Comparison of ENCODE assay signal across 7 mouse cellular contexts in genomic region chr15:62127602-62128158, GRCm38 (mm10).
A peak's percentile ranks its signal among the peaks of the same experiment; 100 is the strongest.
DNase-seq lines count a peak whose midpoint lies in the region; TF ChIP-seq lines count a peak whose summit lies in the region.

No protein-coding gene starts in this region.

- H3K4me1 ChIP-seq in CH12.LX (ENCODE audit: control insufficient read depth in 1 of 2, insufficient read depth in 2 of 2) = peaks cover 30 to 95% of the 10 kb centered on the region in 2 experiments

- H3K9me3 ChIP-seq in CH12.LX (replicated peaks; ENCODE audit: low read length) = no peaks in the 10 kb centered on the region

- no peak for TF ChIP-seq RAD21 in CH12.LX (IDR thresholded peaks at IDR 0.05; ENCODE audit: low read depth, low read length)

- H3K4me2 ChIP-seq in CH12.LX (ENCODE audit: insufficient read depth, low read depth, poor library complexity, severe bottlenecking) = no peak overlapping the region

- H3K9ac ChIP-seq in CH12.LX (ENCODE audit: insufficient read depth, low read depth) = no peak overlapping the region

- no peak for TF ChIP-seq POLR2A in CH12.LX (IDR thresholded peaks at IDR 0.05; ENCODE audit: low read depth, low read length)

- DNase-seq in CH12.LX (ENCODE audit: extremely low read depth) = no peak
- DNase-seq in Muller cell, postnatal 12 days (ENCODE audit: inconsistent ontology term) = peak; percentile 45
- DNase-seq in gastrocnemius, adult 8-10 months (ENCODE audit: low spot score in 2 of 2) = peak; percentile 20 to 51
- peak; percentile 35 for DNase-seq in liver
- DNase-seq in thymus, postnatal 0 days (ENCODE audit: low spot score) = no peak
- DNase-seq in testis, postnatal 10 days (ENCODE audit: low spot score) = no peak
- no peak for DNase-seq in urinary bladder, postnatal 10 days (ENCODE audit: low spot score)

- no peaks in the 10 kb centered on the region for H3K27me3 ChIP-seq in CH12.LX (replicated peaks)

- no peak overlapping the region for H3K4me3 ChIP-seq in CH12.LX (replicated peaks in 1 of 3; ENCODE audit: low read depth in 2 of 3, low read length in 2 of 3, poor library complexity in 1 of 3)

- peaks cover 58 to 97% of the 10 kb centered on the region in 2 experiments for H3K36me3 ChIP-seq in CH12.LX (replicated peaks in 1 of 2; ENCODE audit: control insufficient read depth in 1 of 2, insufficient read depth in 1 of 2, low read length in 1 of 2)

- in situ Hi-C loops in CH12.LX (cut with MboI; ENCODE audit: low pct_ligation_motif_present, low pct_unique_long_range_greater_than_20kb, low sequenced_read_pairs) = no loop called here

- TF ChIP-seq CTCF in CH12.LX (conservative IDR thresholded peaks at IDR 0.05 in 1 of 2, IDR thresholded peaks at IDR 0.05 in 1 of 2; ENCODE audit: low read depth in 2 of 2, low read length in 2 of 2) = no peak

- dilution Hi-C loops in CH12.LX (cut with MboI; ENCODE audit: extremely low pct_ligation_motif_present, extremely low pct_unique_long_range_greater_than_20kb, low sequenced_read_pairs) = no loop called here

- peaks cover 97% of the 10 kb centered on the region for H3K79me2 ChIP-seq in CH12.LX (replicated peaks; ENCODE audit: control insufficient read depth, extremely low read depth, insufficient read depth, poor library complexity, severe bottlenecking)

- peak overlapping the region; percentile 24; the same call in 1 of the 2 replicates for H3K27ac ChIP-seq in CH12.LX (ENCODE audit: insufficient read depth, low read depth)

- TF ChIP-seq EP300 in CH12.LX (IDR thresholded peaks at IDR 0.05; ENCODE audit: low read length) = no peak

TF ChIP-seq in CH12.LX, 34 proteins besides CTCF, POLR2A, EP300 and RAD21:
- TF ChIP-seq KAT2A (IDR thresholded peaks at IDR 0.05; ENCODE audit: insufficient replicate concordance, low read length) = no peak
- TF ChIP-seq MAFK (IDR thresholded peaks at IDR 0.05; ENCODE audit: insufficient replicate concordance, low read length) = no peak
- TF ChIP-seq MEF2A (IDR thresholded peaks at IDR 0.05; ENCODE audit: borderline replicate concordance, low read depth, low read length) = no peak
- TF ChIP-seq E2F4 (IDR thresholded peaks at IDR 0.05; ENCODE audit: insufficient replicate concordance, low read depth, low read length) = no peak
- TF ChIP-seq MAZ (IDR thresholded peaks at IDR 0.05; ENCODE audit: low read depth, low read length) = no peak
- TF ChIP-seq ZMIZ1 (IDR thresholded peaks at IDR 0.05; ENCODE audit: low read depth, low read length) = no peak

Comparison
In these comparisons a context has a peak if more than half of its experiments do, and no peak if none do; other contexts are left out.
1. DNase-seq: peak in Muller cell, postnatal 12 days (single experiment), gastrocnemius, adult 8-10 months (2 of 2) and liver (single experiment); none in CH12.LX (single experiment), thymus, postnatal 0 days (single experiment), testis, postnatal 10 days (single experiment) and urinary bladder, postnatal 10 days (single experiment).